Mouse (Mus musculus) G1E (cell line): ENCODE measurements around the gene Adora2a.

Source experiments
- CTCF ChIP-seq: IDR thresholded peaks from 2 replicates; pipeline ENCODE4 v1.5.1; 2012; ENCODE audit warnings: low read depth, low read length, inconsistent platforms, mixed read lengths
- GATA2 ChIP-seq: IDR thresholded peaks from 2 replicates; pipeline ENCODE4 v1.6.1; 2012; ENCODE audit warnings: low read depth, low read length, inconsistent platforms, borderline replicate concordance

GRCm38 (mm10) chr10:75352541-75352940 lies 35.9 kb downstream of the Adora2a start:
- no peak for TF ChIP-seq CTCF
- TF ChIP-seq GATA2 = no peak
